16 mouse cellular contexts compared by ENCODE assay signal in the genomic region with DNA sequence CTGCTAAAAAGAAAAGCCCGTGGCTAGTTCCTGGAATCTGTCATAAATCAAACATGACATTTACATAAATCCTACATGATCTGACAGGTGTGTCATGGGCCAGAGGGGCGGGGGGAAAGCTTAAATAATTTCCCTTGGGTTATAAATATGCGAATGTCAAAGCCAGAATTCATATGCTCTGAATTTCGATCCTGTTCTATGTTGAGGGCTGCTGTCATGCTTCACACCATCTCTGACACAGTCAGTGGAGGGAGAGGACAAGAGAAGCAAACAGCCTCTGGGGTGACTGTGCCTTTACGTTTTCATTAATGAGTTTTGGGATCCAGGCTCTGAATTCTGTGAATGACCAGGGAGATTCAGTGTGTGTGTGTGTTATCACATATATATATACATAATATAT. TPM values are rescaled to one million over a fixed set of nuclear protein-coding genes. Genes with fewer than 3 reads are reported as not detected.
"Had no signal": no experiment of that assay in that cellular context is flagged by ENCODE, and none has a peak within 500 bp of the region (broad histone marks: within the 10 kb centered on the region; RNA-seq: fewer than 3 reads in every experiment).

No protein-coding gene starts in this region.

- H3K4me2 ChIP-seq: limb, embryonic 12.5 days; limb, embryonic 15.5 days; liver, embryonic 11.5 days; lung, embryonic 14.5 days had no signal

- H3K4me3 ChIP-seq: limb, embryonic 12.5 days; limb, embryonic 15.5 days had no signal

- H3K9ac ChIP-seq: limb, embryonic 12.5 days; limb, embryonic 15.5 days; liver, embryonic 14.5 days; liver, postnatal 0 days; lung, embryonic 14.5 days had no signal

- H3K27me3 ChIP-seq: limb, embryonic 12.5 days; limb, embryonic 15.5 days had no signal

- H3K27ac ChIP-seq: limb, embryonic 12.5 days; limb, embryonic 15.5 days; liver, embryonic 14.5 days; macrophage had no signal

- DNase-seq: kidney, adult 18-20 months; kidney, adult 9 months; kidney, postnatal 14 days; kidney, postnatal 4 days; left cerebral cortex, postnatal 4 days; liver, postnatal 0 days; lung, embryonic 14.5 days; thymus, adult 18-20 months; thymus, postnatal 36 days had no signal

- ATAC-seq: liver, postnatal 0 days; lung, postnatal 0 days had no signal

- H3K4me1 ChIP-seq: limb, embryonic 12.5 days; limb, embryonic 15.5 days had no signal

- H3K36me3 ChIP-seq: limb, embryonic 12.5 days; limb, embryonic 15.5 days had no signal

- H3K9me3 ChIP-seq: limb, embryonic 12.5 days; limb, embryonic 15.5 days had no signal

RNA-seq across cellular contexts. Expression of gene Samd5, which starts 45.0 kb away (rescaled TPM):
- total RNA-seq: megakaryocyte, adult 5-6 weeks had no signal
